Mouse (Mus musculus): ENCODE results near the gene Slc34a2. TPM values are rescaled to one million over a fixed set of nuclear protein-coding genes. Genes with fewer than 3 reads are reported as not detected.

The Slc34a2 gene
- polyA plus RNA-seq, 1 experiment from 2014 or later: 3.9 TPM

- TF ChIP-seq CTCF (IDR thresholded peaks at IDR 0.05; ENCODE audit: low read depth): no peak
- Histone ChIP-seq H3K9ac (ENCODE audit: low read depth, low read length) (no peak overlapping the region), H3K36me3 (ENCODE audit: insufficient read depth, low read length) (no peaks in the 10 kb centered on the region), H3K4me2 (ENCODE audit: low read length) (no peak overlapping the region), H3K4me1 (replicated peaks; ENCODE audit: insufficient read depth, low read length) (no peaks in the 10 kb centered on the region), H3K4me3 (replicated peaks; ENCODE audit: low read depth, low read length) (no peak overlapping the region), H3K27me3 (ENCODE audit: insufficient read depth, low read length) (no peaks in the 10 kb centered on the region), H3K9me3 (replicated peaks; ENCODE audit: low read length) (no peaks in the 10 kb centered on the region), H3K27ac (no peak overlapping the region)
- WGBS: 26% methylated on average over 8 of the region's 8 CpGs
- ATAC-seq (replicated peaks; ENCODE audit: low FRiP score, low read depth) (no peak), DNase-seq (ENCODE audit: low spot score) (no peak)
Observed at GRCm38 (mm10) chr5:52996601-52997000, 41.3 kb upstream of the Slc34a2 start.

GRCm38 (mm10) chr5:52997032-52997431 lies 40.8 kb upstream of the Slc34a2 start:
- Histone ChIP-seq H3K4me3 (replicated peaks; ENCODE audit: low read depth, low read length) (no peak overlapping the region), H3K27me3 (ENCODE audit: insufficient read depth, low read length) (no peaks in the 10 kb centered on the region), H3K4me2 (ENCODE audit: low read length) (no peak overlapping the region), H3K27ac (no peak overlapping the region), H3K36me3 (ENCODE audit: insufficient read depth, low read length) (no peaks in the 10 kb centered on the region), H3K9ac (ENCODE audit: low read depth, low read length) (no peak overlapping the region), H3K9me3 (replicated peaks; ENCODE audit: low read length) (no peaks in the 10 kb centered on the region), H3K4me1 (replicated peaks; ENCODE audit: insufficient read depth, low read length) (no peaks in the 10 kb centered on the region)
- 79% methylated on average over 8 of the region's 11 CpGs for WGBS
- ATAC-seq (replicated peaks; ENCODE audit: low FRiP score, low read depth) (no peak), DNase-seq (ENCODE audit: low spot score) (no peak)
- no peak for TF ChIP-seq CTCF (IDR thresholded peaks at IDR 0.05; ENCODE audit: low read depth)

- H3K27ac ChIP-seq: no peak overlapping the region
- no peak overlapping the region for H3K4me3 ChIP-seq (replicated peaks; ENCODE audit: low read depth, low read length)
- no peaks in the 10 kb centered on the region for H3K36me3 ChIP-seq (ENCODE audit: insufficient read depth, low read length)
- H3K4me2 ChIP-seq (ENCODE audit: low read length): no peak overlapping the region
- 70% methylated on average over 6 of the region's 6 CpGs for WGBS
- no peaks in the 10 kb centered on the region for H3K9me3 ChIP-seq (replicated peaks; ENCODE audit: low read length)
- no peak for TF ChIP-seq CTCF (IDR thresholded peaks at IDR 0.05; ENCODE audit: low read depth)
- H3K27me3 ChIP-seq (ENCODE audit: insufficient read depth, low read length): no peaks in the 10 kb centered on the region
- no peak overlapping the region for H3K9ac ChIP-seq (ENCODE audit: low read depth, low read length)
- no peaks in the 10 kb centered on the region for H3K4me1 ChIP-seq (replicated peaks; ENCODE audit: insufficient read depth, low read length)
- peak; percentile 81 for ATAC-seq (replicated peaks; ENCODE audit: low FRiP score, low read depth)
- DNase-seq (ENCODE audit: low spot score): no peak
Observed at GRCm38 (mm10) chr5:52998097-52998760, 39.7 kb upstream of the Slc34a2 start.

GRCm38 (mm10) chr5:53000169-53000872 lies 37.6 kb upstream of the Slc34a2 start:
- no peaks in the 10 kb centered on the region for H3K4me1 ChIP-seq (replicated peaks; ENCODE audit: insufficient read depth, low read length)
- no peak overlapping the region for H3K4me3 ChIP-seq (replicated peaks; ENCODE audit: low read depth, low read length)
- no peaks in the 10 kb centered on the region for H3K27me3 ChIP-seq (ENCODE audit: insufficient read depth, low read length)
- ATAC-seq (replicated peaks; ENCODE audit: low FRiP score, low read depth) (no peak), DNase-seq (ENCODE audit: low spot score) (no peak)
- H3K9me3 ChIP-seq (replicated peaks; ENCODE audit: low read length): no peaks in the 10 kb centered on the region
- no peaks in the 10 kb centered on the region for H3K36me3 ChIP-seq (ENCODE audit: insufficient read depth, low read length)
- no peak overlapping the region for H3K4me2 ChIP-seq (ENCODE audit: low read length)
- no peak overlapping the region for H3K27ac ChIP-seq
- TF ChIP-seq CTCF (IDR thresholded peaks at IDR 0.05; ENCODE audit: low read depth): no peak
- WGBS: 48% methylated on average over 5 of the region's 5 CpGs
- no peak overlapping the region for H3K9ac ChIP-seq (ENCODE audit: low read depth, low read length)

- WGBS: 35% methylated on average over 8 of the region's 8 CpGs
- peak; percentile 63 for DNase-seq (ENCODE audit: low spot score)
- Histone ChIP-seq H3K4me1 (replicated peaks; ENCODE audit: insufficient read depth, low read length) (no peaks in the 10 kb centered on the region), H3K9ac (ENCODE audit: low read depth, low read length) (no peak overlapping the region), H3K4me3 (replicated peaks; ENCODE audit: low read depth, low read length) (no peak overlapping the region), H3K27ac (peak overlapping the region; percentile 50), H3K36me3 (ENCODE audit: insufficient read depth, low read length) (no peaks in the 10 kb centered on the region), H3K9me3 (replicated peaks; ENCODE audit: low read length) (no peaks in the 10 kb centered on the region), H3K27me3 (ENCODE audit: insufficient read depth, low read length) (no peaks in the 10 kb centered on the region), H3K4me2 (ENCODE audit: low read length) (no peak overlapping the region)
- TF ChIP-seq CTCF (IDR thresholded peaks at IDR 0.05; ENCODE audit: low read depth): no peak
- ATAC-seq (replicated peaks; ENCODE audit: low FRiP score, low read depth): peak; percentile 43; the same call in 1 of the 2 replicates
Observed at GRCm38 (mm10) chr5:53002599-53003203, 35.2 kb upstream of the Slc34a2 start.

- H3K4me1 ChIP-seq (replicated peaks; ENCODE audit: insufficient read depth, low read length): no peaks in the 10 kb centered on the region
- no peaks in the 10 kb centered on the region for H3K27me3 ChIP-seq (ENCODE audit: insufficient read depth, low read length)
- H3K27ac ChIP-seq: no peak overlapping the region
- no peak overlapping the region for H3K9ac ChIP-seq (ENCODE audit: low read depth, low read length)
- WGBS: 81% methylated on average over 4 of the region's 4 CpGs
- no peaks in the 10 kb centered on the region for H3K9me3 ChIP-seq (replicated peaks; ENCODE audit: low read length)
- H3K4me2 ChIP-seq (ENCODE audit: low read length): no peak overlapping the region
- DNase-seq (ENCODE audit: low spot score) (no peak), ATAC-seq (replicated peaks; ENCODE audit: low FRiP score, low read depth) (no peak)
- no peak overlapping the region for H3K4me3 ChIP-seq (replicated peaks; ENCODE audit: low read depth, low read length)
- no peaks in the 10 kb centered on the region for H3K36me3 ChIP-seq (ENCODE audit: insufficient read depth, low read length)
- no peak for TF ChIP-seq CTCF (IDR thresholded peaks at IDR 0.05; ENCODE audit: low read depth)
Observed at GRCm38 (mm10) chr5:53003495-53003894, 34.4 kb upstream of the Slc34a2 start.
